Mouse (Mus musculus): ENCODE measurements around the gene Cmtm2a.
A peak's percentile ranks its signal among the peaks of the same experiment; 100 is the strongest.
"Not testable (repeated sequence)": the region's sequence is repeated elsewhere in the genome, so short reads cannot be mapped to it uniquely, and the experiment has no call there.

The Cmtm2a gene

DNA sequence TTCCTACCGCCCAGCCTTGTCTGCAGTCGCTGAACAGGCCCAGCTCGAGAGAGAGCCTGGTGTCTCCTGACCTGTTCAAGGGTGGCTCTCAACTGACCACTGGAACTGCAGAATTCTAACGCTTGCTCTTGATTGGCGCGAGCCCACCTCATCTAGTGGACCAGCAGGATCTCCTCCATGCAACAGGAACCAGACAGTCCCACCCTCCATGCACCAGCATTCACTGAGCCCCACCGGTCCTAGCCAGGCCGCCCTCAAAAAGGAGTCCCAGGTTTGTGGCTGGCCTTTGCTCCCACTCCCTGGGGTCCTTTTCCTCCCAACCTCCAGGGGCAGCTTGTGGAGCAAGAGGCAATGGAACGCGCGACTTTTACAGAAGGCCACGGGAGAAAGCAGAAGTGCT lies at the start of gene Cmtm2a:
Cmtm2a (minus strand) TSS at position 101 of the 400 bp plus-strand sequence.
- not testable (repeated sequence) for DNase-seq

DNA sequence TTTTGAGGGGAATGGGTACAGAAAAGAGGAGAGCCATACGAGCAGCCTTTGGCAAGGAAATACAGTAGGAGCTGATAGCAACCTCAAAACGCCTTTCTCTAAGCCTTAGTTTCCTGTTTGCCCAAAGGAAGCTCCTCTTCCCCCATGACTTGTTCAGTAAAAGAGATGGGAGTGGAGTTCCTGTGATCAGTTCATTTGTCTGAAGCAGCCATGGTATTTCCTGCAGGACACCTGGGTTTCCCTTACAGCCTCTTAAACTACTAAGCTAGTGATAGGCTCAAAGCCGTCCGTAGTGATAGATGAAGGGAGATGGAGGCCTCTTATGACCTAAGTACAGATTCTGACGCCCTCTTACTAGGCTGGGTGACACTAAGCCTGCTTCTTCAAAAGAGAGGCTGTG lies 49.4 kb upstream of the Cmtm2a start:
- no peak for DNase-seq

DNA sequence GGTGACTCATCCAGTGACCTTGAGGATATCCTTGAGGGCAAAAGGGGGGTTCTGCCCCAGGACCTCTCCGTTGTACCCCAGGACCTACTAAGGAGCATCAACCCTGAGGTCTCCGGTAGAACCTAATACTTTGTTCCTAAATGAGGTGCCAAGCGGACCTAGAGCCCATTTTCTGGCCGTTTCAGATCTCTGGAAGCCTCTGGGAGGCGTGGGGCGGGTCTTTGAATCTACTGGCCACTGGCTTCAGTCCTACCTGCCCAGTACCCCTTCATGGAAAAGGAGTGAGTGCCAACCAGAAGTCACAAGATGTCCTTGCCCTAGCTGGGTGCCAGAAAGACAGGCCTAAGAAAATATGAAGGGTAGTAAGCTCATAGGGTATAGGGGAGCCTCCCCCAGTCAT lies 48.7 kb upstream of the Cmtm2a start:
- DNase-seq = no peak

DNA sequence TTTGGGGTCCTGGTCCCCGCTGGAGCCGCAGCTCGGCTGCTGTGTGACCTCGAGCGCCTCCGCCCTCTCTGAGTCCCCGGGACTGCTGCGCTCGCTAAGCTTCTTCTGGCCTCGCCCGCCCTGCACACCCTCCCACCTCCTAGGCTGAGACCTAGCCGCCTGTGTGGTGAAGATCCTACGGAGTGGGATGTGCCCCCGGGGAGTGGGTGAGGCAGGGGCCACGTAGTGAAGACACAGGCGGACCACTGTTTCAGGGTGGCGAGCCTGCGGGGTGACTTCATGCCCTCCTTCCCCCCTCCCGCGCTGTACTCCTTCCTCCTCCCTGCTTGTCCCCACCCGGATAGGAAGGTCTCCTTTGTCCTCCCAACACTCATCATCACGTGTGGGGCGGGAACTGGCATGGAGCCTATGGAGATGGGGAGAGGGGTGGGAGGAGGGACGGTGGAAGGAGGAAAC lies 48.2 kb upstream of the Cmtm2a start:
- no peak for DNase-seq

DNA sequence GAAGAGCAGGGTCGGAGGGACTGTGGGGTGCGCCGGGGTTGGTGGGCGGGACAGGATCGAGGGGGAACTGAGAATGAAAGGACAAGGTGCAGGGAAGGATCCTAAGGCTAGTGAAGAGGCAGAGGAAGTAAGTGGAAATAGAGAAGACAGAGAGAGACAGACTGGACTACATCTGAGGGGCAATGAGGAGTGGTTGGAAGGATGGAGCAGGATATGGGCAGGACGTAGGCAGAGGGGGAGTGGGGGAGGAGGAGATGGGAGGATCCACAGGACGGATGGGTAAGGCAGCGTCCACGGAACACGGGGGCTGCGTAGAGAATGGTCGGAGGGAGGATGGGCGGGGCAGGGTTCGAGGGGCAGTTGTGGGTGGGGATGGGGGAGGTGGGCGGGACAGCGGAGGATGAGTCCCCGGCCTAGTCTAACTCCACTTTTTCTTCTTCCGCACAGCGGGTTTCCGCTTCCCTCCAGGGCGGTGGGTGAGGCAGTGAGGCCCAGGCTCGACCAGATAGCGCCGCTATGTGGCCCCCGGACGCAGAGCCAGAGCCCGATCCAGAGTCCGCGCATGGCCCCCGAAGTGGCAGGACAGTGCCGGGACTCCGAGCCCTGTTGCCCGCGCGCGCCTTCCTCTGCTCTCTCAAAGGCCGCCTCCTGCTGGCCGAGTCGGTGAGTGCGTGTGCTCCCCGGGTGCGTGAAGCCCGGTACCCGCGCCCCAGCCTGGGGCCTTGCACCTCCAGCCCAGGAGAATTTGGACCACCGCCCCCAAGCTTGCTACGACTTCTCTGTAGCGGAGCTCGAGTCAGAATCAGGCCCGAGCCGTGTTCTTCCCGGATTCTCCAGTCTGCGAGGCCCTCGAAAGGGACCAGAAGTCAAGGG lies 47.5 kb upstream of the Cmtm2a start:
- peak; percentile 85 to 87 for DNase-seq

DNA sequence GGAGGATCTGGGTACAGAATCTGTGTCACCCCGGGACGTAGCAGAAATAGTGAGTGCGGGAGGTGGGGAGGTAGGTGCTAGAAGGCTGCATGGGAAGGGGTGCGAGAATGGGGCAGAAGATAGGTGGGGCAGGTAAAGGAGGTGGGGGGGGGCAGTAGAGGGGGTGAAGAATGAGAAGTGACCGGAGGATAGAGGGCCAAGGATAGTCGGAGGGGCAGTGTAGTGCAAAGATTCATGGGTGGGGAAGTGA lies 46.9 kb upstream of the Cmtm2a start:
- DNase-seq = no peak

DNA sequence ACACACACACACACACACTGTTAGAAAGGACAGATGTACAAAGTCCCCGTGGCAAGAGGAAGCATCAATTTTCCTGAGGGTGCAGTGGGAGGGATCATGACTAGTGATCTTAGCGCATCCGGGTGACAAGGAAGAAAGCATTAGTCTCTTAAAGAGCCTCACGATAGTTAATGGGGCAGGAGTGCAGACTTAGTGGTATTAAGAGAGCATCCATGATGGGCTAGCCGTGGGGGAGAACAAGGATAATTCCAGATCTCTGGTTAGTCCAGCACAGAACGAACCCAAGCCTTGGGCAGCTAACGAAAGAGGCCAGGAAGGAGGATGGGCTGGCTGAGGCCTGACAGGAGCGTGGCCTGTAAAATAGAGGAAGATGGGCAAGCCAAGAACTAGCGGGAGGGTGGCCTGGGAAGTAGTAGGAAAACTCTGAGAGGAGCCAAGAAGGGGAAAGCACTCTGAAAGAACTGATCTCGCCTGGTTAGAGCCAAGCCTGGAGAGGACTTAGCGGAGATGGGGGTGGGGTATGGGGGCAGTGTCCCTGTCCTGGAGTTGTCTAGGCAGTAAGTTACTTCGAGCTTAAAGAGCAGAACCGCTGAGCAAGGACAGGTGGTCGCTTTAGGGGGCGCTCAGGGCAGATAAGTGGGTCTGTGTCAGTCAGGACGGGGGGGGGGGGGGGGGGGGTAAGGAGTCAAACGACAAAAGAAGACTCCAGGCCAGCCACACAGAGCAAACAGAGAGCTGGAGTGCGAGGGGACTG lies 46.4 kb upstream of the Cmtm2a start, which contains the start of gene Cmtm3:
Cmtm3 (plus strand) TSS at position 182 of the 754 bp plus-strand sequence.
- DNase-seq = no peak

DNA sequence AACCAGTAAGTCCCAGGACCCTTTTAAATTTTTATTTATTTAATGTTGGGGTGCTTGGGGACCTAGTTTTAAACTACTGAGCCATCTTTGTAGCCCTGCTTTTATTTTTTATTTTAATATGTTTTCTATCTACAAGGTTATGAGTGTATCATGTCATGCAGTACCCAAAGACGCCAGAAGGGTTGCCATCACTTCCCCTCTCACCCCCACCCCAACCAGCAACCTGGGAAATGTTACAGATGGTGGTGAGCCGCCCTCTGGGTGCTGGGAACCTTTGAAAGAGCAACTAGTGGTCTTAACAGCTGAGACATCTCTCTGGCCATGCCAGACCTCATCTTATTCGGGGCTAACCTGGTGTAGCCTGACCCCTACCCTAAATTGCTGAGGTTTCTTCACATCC lies 44.9 kb upstream of the Cmtm2a start:
- DNase-seq = peak; percentile 50 to 51

DNA sequence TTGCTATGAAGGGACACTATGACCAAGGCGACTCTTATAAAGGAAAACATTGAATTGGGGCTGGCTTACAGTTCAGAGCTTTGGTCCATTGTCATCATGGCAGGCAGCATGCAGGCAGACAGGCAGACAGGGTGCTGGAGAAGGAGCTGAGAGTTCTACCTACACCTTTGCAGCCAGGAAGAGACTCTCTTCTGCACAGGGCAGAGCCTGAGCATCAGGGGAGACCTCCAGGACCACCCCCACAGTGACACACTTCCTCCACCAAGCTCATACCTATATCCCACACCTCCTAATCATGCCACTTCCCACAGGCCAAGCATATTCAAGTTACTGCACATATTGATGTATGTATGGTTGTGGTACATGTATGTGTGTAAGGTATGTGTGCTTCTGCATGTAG lies 43.8 kb upstream of the Cmtm2a start:
- no peak for DNase-seq

DNA sequence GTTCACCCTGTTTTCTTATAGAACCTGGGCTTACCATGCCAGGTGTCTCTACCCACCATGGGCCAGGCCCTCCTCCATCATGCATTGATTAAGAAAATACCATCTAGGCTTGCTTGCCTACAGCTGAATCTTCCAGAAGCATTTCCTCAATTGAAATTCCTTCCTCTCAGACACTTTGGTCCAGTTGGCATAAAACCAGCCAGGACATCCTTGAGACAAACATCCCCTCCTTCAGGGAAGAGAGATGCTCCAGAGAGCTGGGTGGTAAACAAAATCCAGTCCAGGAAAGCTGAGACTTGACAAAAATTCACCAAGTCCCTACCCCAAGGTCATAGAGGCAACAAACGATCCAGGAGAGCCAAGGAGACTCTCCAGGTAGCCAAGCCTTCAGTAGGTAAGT lies 41.2 kb upstream of the Cmtm2a start:
- DNase-seq = no peak

DNA sequence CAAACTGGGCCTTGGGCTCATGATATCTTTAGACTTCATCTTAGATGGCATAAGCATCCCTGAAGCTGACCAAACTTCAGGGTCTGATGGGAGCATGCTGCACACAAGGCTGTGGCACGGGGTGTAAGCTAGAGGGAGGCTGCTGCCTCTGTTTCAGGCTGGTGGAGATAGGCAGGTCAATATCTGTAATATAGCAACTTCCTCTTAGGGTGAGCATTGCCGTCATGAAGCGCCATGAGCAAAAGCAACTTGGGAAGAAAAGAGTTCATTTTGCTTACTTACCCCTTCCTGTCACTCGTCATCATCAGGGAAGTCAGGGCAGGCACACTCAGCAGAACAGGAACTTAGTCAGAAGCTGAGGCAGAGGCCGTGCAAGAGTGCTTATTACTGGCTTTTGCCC lies 40.8 kb upstream of the Cmtm2a start:
- no peak for DNase-seq

DNA sequence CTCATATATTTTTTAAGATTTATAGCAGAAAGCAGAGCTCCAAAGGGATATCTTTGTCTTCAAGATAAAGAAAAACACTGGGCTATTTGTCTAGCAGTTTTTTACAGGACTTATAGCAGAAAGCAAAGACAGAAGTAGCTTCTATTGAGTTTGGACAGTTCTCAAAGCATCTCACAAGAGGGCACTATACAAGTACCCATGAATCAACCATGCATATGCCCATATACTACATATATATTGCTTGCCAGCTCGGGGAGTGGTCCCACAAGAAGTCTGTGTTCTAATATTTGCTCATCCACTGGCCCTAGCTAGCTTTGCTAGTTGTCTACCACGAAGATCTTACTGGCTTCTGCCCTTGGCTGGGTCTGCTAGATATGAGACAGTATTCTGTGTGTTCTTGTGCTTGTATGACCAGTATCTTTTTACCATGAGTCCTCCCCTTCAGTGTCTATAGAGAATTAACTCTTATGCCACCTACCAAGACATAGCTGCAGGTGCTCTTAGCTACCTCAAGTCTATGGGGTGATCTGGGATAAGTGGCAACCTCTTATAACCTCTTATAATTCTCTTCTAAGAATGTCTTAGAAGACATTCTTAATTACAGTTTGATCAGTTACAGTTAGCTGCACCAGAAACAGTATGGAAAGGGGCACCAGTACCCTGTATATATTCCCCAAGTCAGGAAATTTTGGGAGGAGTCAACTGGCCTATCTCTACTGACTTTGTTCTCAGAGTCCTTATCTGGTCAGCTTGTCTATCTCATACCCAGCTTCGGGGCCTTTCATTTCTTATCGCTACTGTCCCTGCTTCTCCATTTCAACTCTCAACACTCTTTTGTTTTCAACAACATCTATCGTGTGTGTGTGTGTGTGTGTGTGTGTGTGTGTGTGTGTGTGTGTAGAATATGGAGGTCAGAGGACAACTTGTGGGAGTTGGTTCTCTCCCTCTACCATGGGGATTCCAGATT lies 40.0 kb upstream of the Cmtm2a start:
- no peak for DNase-seq

DNA sequence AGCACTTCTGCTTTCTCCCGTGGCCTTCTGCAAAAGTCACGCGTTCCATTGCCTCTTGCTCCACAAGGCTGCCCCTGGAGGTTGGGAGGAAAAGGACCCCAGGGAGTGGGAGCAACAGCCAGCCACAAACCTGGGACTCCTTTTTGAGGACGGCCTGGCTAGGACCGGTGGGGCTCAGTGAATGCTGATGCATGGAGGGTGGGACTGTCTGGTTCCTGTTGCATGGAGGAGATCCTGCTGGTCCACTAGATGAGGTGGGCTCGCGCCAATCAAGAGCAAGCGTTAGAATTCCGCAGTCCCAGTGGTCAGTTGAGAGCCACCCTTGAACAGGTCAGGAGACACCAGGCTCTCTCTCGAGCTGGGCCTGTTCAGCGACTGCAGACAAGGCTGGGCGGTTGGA lies 28.9 kb upstream of the Cmtm2a start, which contains the start of gene Cmtm2b:
Cmtm2b (plus strand) TSS at position 301 of the 400 bp plus-strand sequence.
- not testable (repeated sequence) for DNase-seq

DNA sequence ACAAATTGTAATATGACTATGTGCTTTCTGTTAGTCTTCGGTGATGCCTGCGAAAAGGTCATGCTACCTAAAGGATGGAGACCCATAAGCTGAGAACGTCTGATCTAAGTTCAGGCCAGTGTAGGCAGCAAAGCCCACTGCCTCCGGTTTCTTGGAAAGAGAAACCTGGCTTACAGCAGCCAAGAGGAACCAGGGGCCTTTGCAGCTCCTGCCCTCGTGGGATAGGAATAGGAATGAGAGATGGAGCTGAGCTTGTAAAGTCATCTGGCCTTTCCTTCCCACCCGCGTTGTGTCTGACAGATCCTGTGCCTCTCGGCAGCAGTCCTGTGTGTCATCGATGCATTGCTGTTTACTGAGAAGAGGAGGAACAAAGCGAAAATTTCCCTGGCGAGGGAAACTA lies 28.3 kb upstream of the Cmtm2a start, which contains the start of gene Gm11020:
Gm11020 (plus strand) TSS at position 301 of the 400 bp plus-strand sequence.
- DNase-seq = not testable (repeated sequence)

DNA sequence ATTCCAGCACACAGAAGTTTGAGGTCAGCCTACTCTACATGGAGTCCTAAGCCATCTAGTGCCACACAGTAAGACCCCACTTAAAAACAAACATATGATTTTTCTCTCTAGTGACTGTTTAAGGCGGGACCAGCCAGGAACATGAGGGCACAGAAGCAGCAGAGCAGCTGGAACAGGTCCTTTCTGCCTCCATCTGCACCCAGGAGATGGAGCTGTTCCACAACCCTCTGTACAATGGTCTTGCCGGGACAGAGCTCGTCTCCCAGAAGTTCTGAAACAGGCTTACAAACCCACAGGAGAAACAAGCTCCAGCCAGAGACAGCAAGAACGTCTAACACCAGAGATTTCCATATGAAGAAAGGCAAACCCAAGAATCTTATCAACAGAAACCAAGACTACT lies 20.3 kb upstream of the Cmtm2a start:
- DNase-seq = no peak

DNA sequence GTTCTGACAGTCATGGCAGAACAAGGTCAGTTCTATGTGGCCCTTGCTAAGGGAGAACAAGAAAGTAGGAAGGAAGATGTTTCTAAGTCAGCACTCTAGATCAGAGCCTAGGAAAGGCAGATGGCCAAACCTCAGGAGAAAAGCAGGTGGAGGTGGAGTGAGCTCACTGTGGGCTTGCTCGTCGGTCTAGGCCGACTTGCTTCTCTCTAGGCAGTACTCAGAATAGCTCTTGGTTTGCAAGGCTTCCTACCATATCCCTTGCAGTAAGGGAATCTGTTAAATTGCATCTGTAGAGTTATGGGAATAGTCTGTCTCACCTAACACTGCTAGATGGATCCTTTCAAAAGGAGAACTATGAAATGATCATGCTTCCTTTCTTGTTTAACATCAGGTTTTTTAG lies 19.0 kb upstream of the Cmtm2a start:
- DNase-seq = not testable (repeated sequence)

DNA sequence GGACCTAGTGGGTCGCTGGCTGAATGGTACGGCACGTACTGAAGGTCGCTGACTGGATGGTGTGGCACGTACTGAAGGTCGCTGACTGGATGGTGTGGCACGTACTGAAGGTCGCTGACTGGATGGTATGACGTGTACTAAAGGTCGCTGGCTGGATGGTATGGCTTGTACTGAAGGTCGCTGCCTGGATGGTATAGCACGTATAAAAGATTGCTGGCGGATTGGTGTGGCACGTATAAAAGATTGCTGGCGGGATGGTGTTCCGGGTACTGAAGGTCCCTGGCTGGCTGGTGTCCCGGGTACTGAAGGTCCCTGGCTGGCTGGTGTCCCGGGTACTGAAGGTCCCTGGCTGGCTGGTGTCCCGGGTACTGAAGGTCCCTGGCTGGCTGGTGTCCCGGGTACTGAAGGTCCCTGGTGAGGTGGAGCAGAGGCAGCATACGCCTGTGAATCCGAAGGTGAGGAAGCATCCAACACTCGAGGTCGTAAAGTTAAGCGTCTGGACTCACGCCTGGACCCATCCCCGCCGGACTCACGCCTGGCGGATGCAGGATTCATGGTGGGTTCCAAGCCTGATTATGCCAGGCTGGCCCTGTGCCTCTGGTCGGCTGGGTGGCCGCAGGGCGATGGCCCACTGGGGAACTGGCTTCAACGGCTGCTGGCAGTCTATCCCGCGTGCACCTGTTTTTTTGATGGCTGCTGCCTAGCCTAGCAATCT lies 16.6 kb upstream of the Cmtm2a start, which contains the start of the genes Gm45711 and Cmtm1:
Gm45711 (minus strand) TSS at position 641 of the 715 bp plus-strand sequence.
Cmtm1 (minus strand) TSS at position 705 of the 715 bp plus-strand sequence.
- DNase-seq = not testable (repeated sequence)

DNA sequence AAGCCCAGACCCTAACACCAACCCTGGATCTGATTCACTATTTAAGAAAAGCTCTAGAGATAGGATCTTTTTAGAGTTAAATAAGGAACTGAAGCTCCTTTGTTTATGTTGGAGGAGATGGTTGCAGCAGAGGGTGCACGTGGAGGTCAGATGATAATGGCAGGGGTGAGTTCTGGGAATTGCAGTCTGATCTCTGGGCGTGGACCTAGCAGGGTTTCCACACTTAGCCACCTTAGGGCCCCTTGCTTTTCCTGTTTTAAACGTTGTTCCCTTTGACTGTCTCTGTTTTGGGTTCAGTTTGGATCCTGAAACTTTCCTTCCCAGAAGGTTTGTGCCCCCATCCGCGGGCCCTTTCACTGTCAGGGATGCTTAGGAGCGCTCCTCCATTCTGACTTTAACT lies 15.4 kb upstream of the Cmtm2a start:
- DNase-seq = not testable (repeated sequence)

DNA sequence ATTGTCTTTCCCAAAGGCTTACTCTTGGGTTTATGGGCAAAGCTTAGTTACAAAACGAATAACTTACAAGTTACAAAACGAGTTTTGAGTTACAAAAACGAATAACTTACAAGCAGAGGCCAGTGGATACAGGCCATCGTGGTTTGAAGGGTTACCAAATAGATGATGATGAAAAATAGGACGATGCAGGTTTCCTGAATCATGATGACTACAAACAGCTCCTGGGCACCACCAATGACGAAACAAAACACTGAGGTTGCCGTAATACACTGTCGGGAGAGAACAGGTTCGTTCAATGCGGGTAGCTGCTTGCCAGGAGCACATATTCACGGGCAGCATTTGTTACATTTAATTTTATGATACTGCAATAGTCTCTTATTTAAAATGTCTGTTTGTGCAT lies 12.0 kb upstream of the Cmtm2a start:
- no peak for DNase-seq

DNA sequence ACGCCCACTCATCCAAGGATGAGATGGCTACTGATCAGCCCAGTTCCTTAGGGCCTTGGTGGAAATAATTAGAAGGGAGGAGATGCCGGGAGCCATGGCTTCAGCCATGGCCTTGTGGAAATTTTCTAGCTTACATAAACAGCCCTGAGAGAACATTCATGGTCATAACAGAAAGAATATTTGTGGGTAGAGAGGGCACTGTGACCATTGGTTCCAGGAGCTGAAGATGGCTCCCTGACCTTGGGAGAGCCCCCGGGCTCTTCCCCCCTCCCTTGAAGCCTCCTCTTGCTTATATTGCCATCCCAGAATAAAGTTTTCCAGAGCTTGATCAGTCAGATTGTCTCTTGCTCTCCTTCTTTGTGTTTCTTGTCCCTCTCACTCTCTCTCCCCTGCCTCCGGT lies 9.6 kb upstream of the Cmtm2a start:
- DNase-seq = not testable (repeated sequence)

DNA sequence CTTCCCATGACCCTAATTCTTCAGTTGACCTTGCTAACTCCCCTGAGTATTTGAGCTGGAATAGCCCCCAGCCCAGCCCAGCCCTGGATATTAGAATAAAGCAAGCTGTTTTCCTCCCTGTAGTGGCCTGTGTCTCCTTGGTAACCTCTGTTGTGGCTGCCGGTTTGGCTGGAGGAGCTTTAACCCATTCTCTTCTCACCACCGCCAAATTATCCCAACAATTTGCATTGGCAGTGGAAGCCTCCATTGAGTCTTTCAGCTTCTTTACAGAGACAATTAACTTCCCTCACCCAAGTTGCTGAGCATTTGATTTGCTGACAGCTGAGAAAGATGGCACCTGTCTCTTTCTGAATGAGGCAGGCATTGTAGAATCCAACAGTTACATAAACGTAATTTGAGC lies 8.6 kb upstream of the Cmtm2a start:
- not testable (repeated sequence) for DNase-seq

DNA sequence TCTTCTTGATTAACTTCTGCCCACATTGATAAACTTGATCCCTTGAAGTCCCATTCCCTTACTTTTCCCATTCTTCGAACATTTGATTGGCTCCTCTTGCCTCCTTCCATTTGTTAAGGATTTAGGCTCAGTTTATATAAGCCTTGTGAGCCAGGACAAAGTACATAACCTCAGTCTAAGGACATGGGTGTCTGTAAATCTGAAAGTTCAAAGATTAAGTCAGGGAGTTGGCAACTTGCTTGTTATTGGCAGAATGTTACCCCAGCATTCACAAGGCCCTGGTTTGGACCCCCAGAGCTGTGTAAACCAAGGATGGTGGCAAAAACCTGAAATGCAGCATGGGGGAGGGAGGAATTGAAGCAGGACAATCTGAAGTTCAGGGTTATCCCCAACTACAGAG lies 1.4 kb upstream of the Cmtm2a start:
- no peak for DNase-seq
